Mouse (Mus musculus) myocyte (in vitro differentiated cells): ENCODE measurements around the gene Nhsl2.

Experiments used
- CEBPB ChIP-seq: IDR thresholded peaks from 2 replicates; pipeline ENCODE4 v1.6.1; 2011; ENCODE audit warnings: mild to moderate bottlenecking, moderate library complexity; ENCODE audit not compliant: poor library complexity, insufficient read depth, severe bottlenecking
- E2F4 ChIP-seq: IDR thresholded peaks from one replicate; pipeline ENCODE4 v1.6.1; 2011; ENCODE audit warnings: mild to moderate bottlenecking, control low read depth, moderate library complexity; ENCODE audit not compliant: insufficient read depth
- MAX ChIP-seq: IDR thresholded peaks from one replicate; pipeline ENCODE4 v1.6.1; 2011; ENCODE audit warnings: low read depth, mild to moderate bottlenecking, control low read depth
- MYOD1 ChIP-seq, 3 experiments: IDR thresholded peaks; one replicate each; pipeline ENCODE4 v1.6.1; 2011; ENCODE audit warnings: control low read depth in 2 of 3, low read depth in 2 of 3, mild to moderate bottlenecking in 2 of 3, moderate library complexity in 1 of 3; ENCODE audit not compliant: insufficient read length in 2 of 3, control insufficient read depth in 1 of 3
- MYOG ChIP-seq, 3 experiments: IDR thresholded peaks; one replicate each; pipeline ENCODE4 v1.6.1; 2011; ENCODE audit warnings: control low read depth in 2 of 3, low read depth in 2 of 3, mild to moderate bottlenecking in 2 of 3; ENCODE audit not compliant: insufficient read length in 2 of 3, control insufficient read depth in 1 of 3, insufficient read depth in 1 of 3
- POLR2A ChIP-seq: IDR thresholded peaks from one replicate; pipeline ENCODE4 v1.6.1; 2011; ENCODE audit warnings: low read depth, mild to moderate bottlenecking, control low read depth, moderate library complexity; ENCODE audit not compliant: insufficient read length
- POLR2AphosphoS2 ChIP-seq: IDR thresholded peaks from one replicate; pipeline ENCODE4 v1.6.1; 2011; ENCODE audit warnings: low read depth, control low read depth; ENCODE audit not compliant: insufficient read length
- REST ChIP-seq: IDR thresholded peaks from one replicate; pipeline ENCODE4 v1.6.1; 2011; ENCODE audit warnings: mild to moderate bottlenecking, control low read depth, moderate library complexity; ENCODE audit not compliant: insufficient read depth, insufficient read length
- SRF ChIP-seq: IDR thresholded peaks from one replicate; pipeline ENCODE4 v1.6.1; 2011; ENCODE audit warnings: low read depth; ENCODE audit not compliant: control insufficient read depth, insufficient read length
- TCF12 ChIP-seq: IDR thresholded peaks from one replicate; pipeline ENCODE4 v1.6.1; 2011; ENCODE audit warnings: mild to moderate bottlenecking, control low read depth; ENCODE audit not compliant: poor library complexity, insufficient read depth, severe bottlenecking
- TCF3 ChIP-seq: IDR thresholded peaks from one replicate; pipeline ENCODE4 v1.6.1; 2011; ENCODE audit warnings: low read depth, control low read depth; ENCODE audit not compliant: insufficient read length
- USF1 ChIP-seq: IDR thresholded peaks from one replicate; pipeline ENCODE4 v1.6.1; 2011; ENCODE audit warnings: low read depth, mild to moderate bottlenecking, control low read depth, moderate library complexity

DNA sequence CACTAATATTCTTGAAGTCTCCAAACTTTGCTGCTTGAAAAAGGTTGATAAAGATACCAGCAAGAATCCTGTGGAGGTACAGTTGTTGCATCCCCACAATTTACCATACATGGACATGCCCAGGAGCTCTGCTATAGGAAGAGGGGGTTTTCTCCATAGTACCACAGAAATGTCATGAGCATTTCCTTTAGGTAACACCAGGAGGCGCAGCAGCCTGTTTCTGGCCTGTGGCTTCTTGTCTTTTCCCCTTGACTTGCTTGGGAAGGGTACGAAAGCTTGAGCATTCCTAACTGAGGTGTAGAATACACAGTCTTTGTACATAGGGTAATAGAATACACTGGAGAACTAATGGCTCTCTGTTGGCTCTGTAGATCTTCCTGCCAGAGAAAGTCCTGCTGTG lies 132.3 kb downstream of the Nhsl2 start:
- no peak for TF ChIP-seq USF1
- TF ChIP-seq MYOG (IDR thresholded peaks at IDR 0.05; ENCODE audit: control insufficient read depth in 1 of 3, insufficient read depth in 1 of 3, insufficient read length in 2 of 3, low read depth in 2 of 3): no peak
- TF ChIP-seq POLR2A: no peak
- TF ChIP-seq POLR2AphosphoS2: no peak
- no peak for TF ChIP-seq SRF
- no peak for TF ChIP-seq TCF12
- TF ChIP-seq CEBPB: no peak
- TF ChIP-seq MAX: no peak
- TF ChIP-seq REST: no peak
- TF ChIP-seq TCF3: no peak
- TF ChIP-seq E2F4: no peak
- TF ChIP-seq MYOD1 (IDR thresholded peaks at IDR 0.05; ENCODE audit: control insufficient read depth in 1 of 3, insufficient read length in 2 of 3, low read depth in 2 of 3): no peak
